ENCODE assay signal across 19 mouse cellular contexts in the genomic region with DNA sequence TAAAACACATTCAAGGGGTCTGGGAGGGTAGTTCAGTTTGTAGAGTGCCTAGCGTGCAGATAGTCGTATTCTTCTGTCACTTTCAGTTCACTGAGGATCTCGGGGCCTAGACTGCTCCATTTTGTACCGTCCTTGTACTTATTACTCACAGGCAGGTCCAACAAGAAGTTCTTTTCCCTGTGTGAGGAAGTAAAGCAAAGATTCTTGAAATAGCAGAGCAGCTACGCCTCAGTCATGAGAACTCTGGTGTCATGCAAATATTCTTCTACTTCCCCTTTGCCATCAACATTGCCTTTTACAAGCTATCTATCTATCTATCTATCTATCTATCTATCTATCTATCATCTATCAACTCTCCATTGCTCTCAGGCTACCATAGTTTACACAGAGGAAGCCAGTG. TPM values are rescaled to one million over a fixed set of nuclear protein-coding genes. Genes with fewer than 3 reads are reported as not detected.
DNase-seq lines count a peak whose midpoint lies in the region; ATAC-seq and TF ChIP-seq lines count a peak whose summit lies in the region.
"Had no signal": no experiment of that assay in that cellular context is flagged by ENCODE, and none has a peak within 500 bp of the region (broad histone marks: within the 10 kb centered on the region; RNA-seq: fewer than 3 reads in every experiment).

No protein-coding gene starts in this region.

- ATAC-seq in liver, postnatal 0 days: 0 out of 2 replicates have a peak, but pooled peaks have one; percentile 9
- ATAC-seq in liver, embryonic 11.5 days (replicated peaks; ENCODE audit: low FRiP score): no peak
- peak; percentile 90 for ATAC-seq in monocyte, adult 5-6 weeks (replicated peaks; ENCODE audit: insufficient number of reproducible peaks, low FRiP score, low TSS enrichment, poor library complexity, severe bottlenecking)
- ATAC-seq: activated CD4-positive, CD25-positive, alpha-beta regulatory T cell, adult 4 months had no signal

- H3K27me3 ChIP-seq in liver, postnatal 0 days (ENCODE audit: insufficient read depth, low read length): no peaks in the 10 kb centered on the region
- H3K27me3 ChIP-seq in liver, embryonic 11.5 days (replicated peaks; ENCODE audit: control insufficient read depth, insufficient read depth, low read length): no peaks in the 10 kb centered on the region
- H3K27me3 ChIP-seq: forebrain, embryonic 12.5 days; limb, embryonic 15.5 days; midbrain, embryonic 12.5 days; neural tube, embryonic 13.5 days had no signal

- no peak for DNase-seq in liver, postnatal 0 days
- DNase-seq in liver, embryonic 11.5 days (ENCODE audit: low spot score): no peak
- DNase-seq in B cell, adult 2 months: peak; percentile 60 to 62
- no peak for DNase-seq in layer of hippocampus, postnatal 25 days (ENCODE audit: extremely low spot score in 1 of 2, low spot score in 1 of 2)
- DNase-seq in cerebellum, postnatal 4 days (ENCODE audit: low spot score in 2 of 2): no peak
- DNase-seq: adrenal gland, postnatal 10 days; cerebellum, adult 2 months; gastrocnemius, postnatal 10 days; kidney, adult 11 months had no signal

- peaks cover 29% of the 10 kb centered on the region for H3K36me3 ChIP-seq in liver, postnatal 0 days (replicated peaks; ENCODE audit: insufficient read depth, low read length)
- H3K36me3 ChIP-seq in liver, embryonic 11.5 days (ENCODE audit: control insufficient read depth, insufficient read depth, low read length): peaks cover 6% of the 10 kb centered on the region; the same call in 1 of the 2 replicates

- no peak for TF ChIP-seq POLR2A in bone marrow macrophage, adult 2 months (IDR thresholded peaks at IDR 0.05; ENCODE audit: borderline replicate concordance, low read depth, low read length)

- 70% methylated on average over 5 of the region's 5 CpGs for WGBS in liver, postnatal 0 days (ENCODE audit: insufficient replicate concordance)
- WGBS in liver, embryonic 11.5 days: 85% methylated on average over 5 of the region's 5 CpGs

- TF ChIP-seq EP300 in liver, postnatal 0 days (IDR thresholded peaks at IDR 0.05; ENCODE audit: low read depth): no peak

- no peak overlapping the region for H3K27ac ChIP-seq in liver, postnatal 0 days (ENCODE audit: low read depth)
- H3K27ac ChIP-seq in liver, embryonic 11.5 days (ENCODE audit: low read depth, low read length): no peak overlapping the region
- peak overlapping the region; percentile 92 for H3K27ac ChIP-seq in bone marrow macrophage, adult 2 months (ENCODE audit: insufficient read depth, low read depth, low read length)
- H3K27ac ChIP-seq: forebrain, embryonic 12.5 days; heart, embryonic 10.5 days; kidney, postnatal 0 days; limb, embryonic 15.5 days; midbrain, embryonic 12.5 days; neural tube, embryonic 13.5 days; stomach, postnatal 0 days had no signal

- no peaks in the 10 kb centered on the region for H3K9me3 ChIP-seq in liver, postnatal 0 days (ENCODE audit: low read length)
- H3K9me3 ChIP-seq in liver, embryonic 11.5 days (ENCODE audit: control insufficient read depth, low read length): no peaks in the 10 kb centered on the region
- H3K9me3 ChIP-seq: forebrain, embryonic 12.5 days; heart, embryonic 10.5 days; limb, embryonic 15.5 days; midbrain, embryonic 12.5 days; neural tube, embryonic 13.5 days had no signal

- no peak overlapping the region for H3K4me3 ChIP-seq in liver, postnatal 0 days (ENCODE audit: low read depth, low read length)
- H3K4me3 ChIP-seq in liver, embryonic 11.5 days (ENCODE audit: low read depth, low read length): no peak overlapping the region
- H3K4me3 ChIP-seq in bone marrow macrophage, adult 2 months (ENCODE audit: insufficient read depth, low read length): peak overlapping the region; percentile 9; the same call in 1 of the 2 replicates
- H3K4me3 ChIP-seq: forebrain, embryonic 12.5 days; heart, embryonic 10.5 days; limb, embryonic 15.5 days; midbrain, embryonic 12.5 days; neural tube, embryonic 13.5 days had no signal

- no peak for TF ChIP-seq CTCF in liver, postnatal 0 days (IDR thresholded peaks at IDR 0.05; ENCODE audit: low read depth)
- TF ChIP-seq CTCF in bone marrow macrophage, adult 2 months (IDR thresholded peaks at IDR 0.05; ENCODE audit: low read depth, low read length): no peak

- H3K9ac ChIP-seq in liver, postnatal 0 days (replicated peaks): no peak overlapping the region
- no peak overlapping the region for H3K9ac ChIP-seq in liver, embryonic 11.5 days (ENCODE audit: low read depth, low read length)
- H3K9ac ChIP-seq: forebrain, embryonic 12.5 days; limb, embryonic 15.5 days; midbrain, embryonic 12.5 days; neural tube, embryonic 13.5 days had no signal

- H3K4me2 ChIP-seq in liver, postnatal 0 days (ENCODE audit: low read depth, low read length): no peak overlapping the region
- H3K4me2 ChIP-seq in liver, embryonic 11.5 days: no peak overlapping the region
- H3K4me2 ChIP-seq: forebrain, embryonic 12.5 days; limb, embryonic 15.5 days; midbrain, embryonic 12.5 days; neural tube, embryonic 13.5 days had no signal

- H3K4me1 ChIP-seq in liver, postnatal 0 days (ENCODE audit: insufficient read depth): peaks cover 4% of the 10 kb centered on the region; the same call in 1 of the 2 replicates
- 0 out of 2 replicates have a peak, but pooled peaks cover 2% of the 10 kb centered on the region for H3K4me1 ChIP-seq in liver, embryonic 11.5 days (replicated peaks; ENCODE audit: control insufficient read depth, insufficient read depth, low read length)
- H3K4me1 ChIP-seq in bone marrow macrophage, adult 2 months (ENCODE audit: control insufficient read depth, insufficient read depth, low read length): peaks cover 48% of the 10 kb centered on the region
- H3K4me1 ChIP-seq: heart, embryonic 10.5 days had no signal

RNA-seq across cellular contexts. Expression of a gene that starts 5.8 kb away (rescaled TPM):
- polyA plus RNA-seq in liver, postnatal 0 days (2015; fragmentation: Nextera tagmentation; extraction: Ambion mirVana): 59.4 and 64.1 TPM in 2 replicates
- polyA plus RNA-seq in liver, embryonic 11.5 days (2014; fragmentation: Nextera tagmentation; extraction: Ambion mirVana): 40.7 and 43.0 TPM in 2 replicates
- polyA plus RNA-seq in bone marrow macrophage, adult 2 months (2012; ENCODE audit: insufficient read depth, insufficient read length, missing spikeins): 116 and 119 TPM in 2 replicates
- total RNA-seq in monocyte, adult 5-6 weeks (2017): 149 to 192 TPM (median 150 TPM) in 3 replicates
- 10 to 100 TPM; 43.9 to 49.5 TPM for total RNA-seq in layer of hippocampus, postnatal 25 days (2021)

RNA-seq across cellular contexts. Expression of a gene that starts 5.8 kb away (rescaled TPM):
- 76.4 and 79.1 TPM in 2 replicates for polyA plus RNA-seq in liver, postnatal 0 days (2015; fragmentation: Nextera tagmentation; extraction: Ambion mirVana)
- polyA plus RNA-seq in liver, embryonic 11.5 days (2014; fragmentation: Nextera tagmentation; extraction: Ambion mirVana): 34.7 and 40.5 TPM in 2 replicates
- polyA plus RNA-seq in bone marrow macrophage, adult 2 months (2012; ENCODE audit: insufficient read depth, insufficient read length, missing spikeins): 173 and 175 TPM in 2 replicates
- 95.3 to 127 TPM (median 113 TPM) in 3 replicates for total RNA-seq in monocyte, adult 5-6 weeks (2017)
- 10 to 100 TPM; 39.2 to 40.2 TPM for total RNA-seq in layer of hippocampus, postnatal 25 days (2021)

Comparison
In these comparisons a context has a peak if more than half of its experiments do, and no peak if none do; other contexts are left out.
1. DNase-seq: peak in B cell, adult 2 months (2 of 2); none in liver, postnatal 0 days (single experiment), liver, embryonic 11.5 days (single experiment), layer of hippocampus, postnatal 25 days (0 of 2) and cerebellum, postnatal 4 days (0 of 2).